Mouse (Mus musculus): ENCODE results near the gene Fam19a4.

- TF ChIP-seq POLR2A (IDR thresholded peaks at IDR 0.05; ENCODE audit: insufficient read depth, low read depth, low read length), result no peak
- no peak for TF ChIP-seq CTCF (IDR thresholded peaks at IDR 0.05; ENCODE audit: insufficient read depth, low read depth, low read length)
These were observed 216.3 kb downstream of the Fam19a4 start for GRCm38 (mm10) chr6:96843944-96844343.

Measured in olfactory bulb, adult 2 months (tissue).